Mouse (Mus musculus) heart, embryonic 10.5 days (tissue): ENCODE measurements around the gene Prpf40b. TPM values are rescaled to one million over a fixed set of nuclear protein-coding genes. Genes with fewer than 3 reads are reported as not detected.
"Not testable (repeated sequence)": the region's sequence is repeated elsewhere in the genome, so short reads cannot be mapped to it uniquely, and the experiment has no call there.

ENCODE experiments used
- DNase-seq: peaks from one replicate; pipeline ENCODE4 v3.0.0-alpha.2; 2017; ENCODE audit warnings: low spot score
- H3K27ac ChIP-seq: fragments of 300-500 bp; sonication (generic); 2 replicates; pipeline ENCODE4 v1.5.1; 2016; ENCODE audit warnings: mild to moderate bottlenecking
- H3K27me3 ChIP-seq: fragments of 300-500 bp; sonication (generic); 2 replicates; pipeline ENCODE4 v1.6.1; 2016; ENCODE audit warnings: mild to moderate bottlenecking; ENCODE audit not compliant: poor library complexity, insufficient read depth, severe bottlenecking
- H3K36me3 ChIP-seq: fragments of 300-500 bp; sonication (generic); 2 replicates; pipeline ENCODE4 v1.6.1; 2016; ENCODE audit warnings: mild to moderate bottlenecking, moderate library complexity
- H3K4me1 ChIP-seq: fragments of 300-500 bp; sonication (generic); 2 replicates; pipeline ENCODE4 v1.6.1; 2016; ENCODE audit warnings: mild to moderate bottlenecking
- H3K4me3 ChIP-seq: fragments of 300-500 bp; sonication (generic); 2 replicates; pipeline ENCODE4 v1.5.1; 2016; ENCODE audit warnings: mild to moderate bottlenecking, moderate library complexity
- H3K9me3 ChIP-seq: fragments of 300-500 bp; sonication (generic); 2 replicates; pipeline ENCODE4 v1.6.1; 2016; ENCODE audit warnings: mild to moderate bottlenecking, moderate library complexity
- WGBS: fragments of 180-500 bp; shearing (Covaris S2); methylation state at CpG from one replicate; pipeline ENCODE4 v1.1.7; 2016; 5-methylcytosine and 5-hydroxymethylcytosine counted together
- polyA plus RNA-seq: library from polyadenylated mRNA; unstranded; fragments of >200 nt; fragmentation: Nextera tagmentation; extraction: Ambion mirVana; gene quantifications from 2 replicates; pipeline ENCODE4 v1.2.1, GENCODE M21; 2016

Prpf40b gene
- 40.0 and 54.7 TPM in 2 replicates for polyA plus RNA-seq

GRCm38 (mm10) chr15:99294813-99295374 lies at the start of gene Prpf40b:
Prpf40b (plus strand) TSS chr15:99295087.
- H3K4me1 ChIP-seq = peaks cover 12% of the 10 kb centered on the region
- H3K27me3 ChIP-seq = no peaks in the 10 kb centered on the region
- DNase-seq = peak; percentile 94
- under 1% methylated on average over 64 of the region's 64 CpGs for WGBS
- H3K9me3 ChIP-seq = no peaks in the 10 kb centered on the region
- H3K36me3 ChIP-seq = no peaks in the 10 kb centered on the region; the same call in 1 of the 2 replicates
- peak within 1 kb of the TSS; percentile 93 for H3K27ac ChIP-seq
- H3K4me3 ChIP-seq = peak within 1 kb of the TSS; percentile 81

- H3K4me3 ChIP-seq, H3K27ac ChIP-seq, H3K9me3 ChIP-seq, DNase-seq, H3K27me3 ChIP-seq: not testable (repeated sequence)
- Histone ChIP-seq H3K4me1 (peaks cover 45% of the 10 kb centered on the region), H3K36me3 (peaks cover 81% of the 10 kb centered on the region)
- WGBS = 89% methylated on average over 6 of the region's 6 CpGs
These were observed 48.2 kb upstream of the Prpf40b start for GRCm38 (mm10) chr15:99246736-99247135.

GRCm38 (mm10) chr15:99248972-99249371 lies 45.9 kb upstream of the Prpf40b start:
- Histone ChIP-seq H3K4me3 (peak overlapping the region; percentile 37), H3K27ac (peak overlapping the region; percentile 87), H3K9me3 (no peaks in the 10 kb centered on the region), H3K27me3 (no peaks in the 10 kb centered on the region), H3K4me1 (peaks cover 44% of the 10 kb centered on the region), H3K36me3 (peaks cover 58% of the 10 kb centered on the region)
- DNase-seq = peak; percentile 91
- WGBS = 35% methylated on average over 9 of the region's 9 CpGs

GRCm38 (mm10) chr15:99249938-99250337 lies 44.9 kb upstream of the Prpf40b start:
- H3K36me3 ChIP-seq = peaks cover 49% of the 10 kb centered on the region
- no peak for DNase-seq
- no peaks in the 10 kb centered on the region for H3K9me3 ChIP-seq
- peak overlapping the region; percentile 37 for H3K4me3 ChIP-seq
- WGBS = 88% methylated on average over 11 of the region's 11 CpGs
- H3K27me3 ChIP-seq = no peaks in the 10 kb centered on the region
- peak overlapping the region; percentile 87 for H3K27ac ChIP-seq
- peaks cover 53% of the 10 kb centered on the region for H3K4me1 ChIP-seq

- H3K27me3 ChIP-seq, DNase-seq, H3K9me3 ChIP-seq: not testable (repeated sequence)
- peaks cover 38% of the 10 kb centered on the region for H3K36me3 ChIP-seq
- peak overlapping the region; percentile 82 for H3K4me3 ChIP-seq
- H3K27ac ChIP-seq = peak overlapping the region; percentile 77
- H3K4me1 ChIP-seq = peaks cover 54% of the 10 kb centered on the region
- WGBS = 1% methylated on average over 14 of the region's 15 CpGs
These were observed 43.8 kb upstream of the Prpf40b start for GRCm38 (mm10) chr15:99251111-99251510.

- H3K27ac ChIP-seq = peak within 1 kb of the TSS; percentile 97
- H3K9me3 ChIP-seq = no peaks in the 10 kb centered on the region
- H3K4me3 ChIP-seq = peak within 1 kb of the TSS; percentile 82
- H3K27me3 ChIP-seq = no peaks in the 10 kb centered on the region
- peaks cover 31% of the 10 kb centered on the region for H3K36me3 ChIP-seq
- peaks cover 54% of the 10 kb centered on the region for H3K4me1 ChIP-seq
- WGBS = under 1% methylated on average over 52 of the region's 52 CpGs
- DNase-seq = peak; percentile 99
These were observed 43.1 kb upstream of the Prpf40b start, which contains the start of gene Mcrs1 for GRCm38 (mm10) chr15:99251626-99252380. Mcrs1 (minus strand) TSS chr15:99251961.

GRCm38 (mm10) chr15:99252381-99253174 lies 42.3 kb upstream of the Prpf40b start:
- Histone ChIP-seq H3K27ac (peak overlapping the region; percentile 97), H3K36me3 (peaks cover 24% of the 10 kb centered on the region), H3K4me3 (peak overlapping the region; percentile 82), H3K9me3 (no peaks in the 10 kb centered on the region), H3K4me1 (peaks cover 49% of the 10 kb centered on the region), H3K27me3 (no peaks in the 10 kb centered on the region)
- 5% methylated on average over 22 of the region's 22 CpGs for WGBS
- no peak for DNase-seq

GRCm38 (mm10) chr15:99253175-99253479 lies 41.8 kb upstream of the Prpf40b start:
- Histone ChIP-seq H3K36me3 (peaks cover 18% of the 10 kb centered on the region), H3K27ac (peak overlapping the region; percentile 60; the same call in 1 of the 2 replicates), H3K4me1 (peaks cover 45% of the 10 kb centered on the region)
- H3K4me3 ChIP-seq, H3K27me3 ChIP-seq, H3K9me3 ChIP-seq, DNase-seq: not testable (repeated sequence)
- 50% methylated on average over 2 of the region's 2 CpGs for WGBS

- Histone ChIP-seq H3K27me3 (no peaks in the 10 kb centered on the region), H3K4me3 (no peak overlapping the region; the same call in 1 of the 2 replicates), H3K27ac (peak overlapping the region; percentile 60; the same call in 1 of the 2 replicates), H3K4me1 (peaks cover 39% of the 10 kb centered on the region), H3K9me3 (no peaks in the 10 kb centered on the region), H3K36me3 (peaks cover 14% of the 10 kb centered on the region; the same call in 1 of the 2 replicates)
- 86% methylated on average over 6 of the region's 6 CpGs for WGBS
- DNase-seq = no peak
These were observed 41.1 kb upstream of the Prpf40b start for GRCm38 (mm10) chr15:99253772-99254171.

- no peak for DNase-seq
- H3K27ac ChIP-seq = peak overlapping the region; percentile 69; the same call in 1 of the 2 replicates
- no peaks in the 10 kb centered on the region for H3K9me3 ChIP-seq
- H3K4me3 ChIP-seq = no peak overlapping the region
- peaks cover 8% of the 10 kb centered on the region; the same call in 1 of the 2 replicates for H3K36me3 ChIP-seq
- 68% methylated on average over 2 of the region's 2 CpGs for WGBS
- H3K27me3 ChIP-seq = no peaks in the 10 kb centered on the region
- peaks cover 36% of the 10 kb centered on the region for H3K4me1 ChIP-seq
These were observed 40.3 kb upstream of the Prpf40b start for GRCm38 (mm10) chr15:99254477-99255005.

- Histone ChIP-seq H3K27ac (no peak overlapping the region; the same call in 1 of the 2 replicates), H3K4me3 (no peak overlapping the region), H3K27me3 (no peaks in the 10 kb centered on the region), H3K36me3 (peaks cover under 1% of the 10 kb centered on the region; the same call in 1 of the 2 replicates), H3K4me1 (peaks cover 36% of the 10 kb centered on the region), H3K9me3 (no peaks in the 10 kb centered on the region)
- DNase-seq = no peak
- 82% methylated on average over 6 of the region's 6 CpGs for WGBS
These were observed 39.6 kb upstream of the Prpf40b start for GRCm38 (mm10) chr15:99255241-99255749.

GRCm38 (mm10) chr15:99259167-99259729 lies 35.6 kb upstream of the Prpf40b start:
- 71% methylated on average over 8 of the region's 8 CpGs for WGBS
- Histone ChIP-seq H3K36me3 (no peaks in the 10 kb centered on the region), H3K27me3 (no peaks in the 10 kb centered on the region), H3K4me1 (peaks cover 22% of the 10 kb centered on the region), H3K9me3 (no peaks in the 10 kb centered on the region), H3K27ac (peak overlapping the region; percentile 73), H3K4me3 (peak overlapping the region; percentile 52)
- DNase-seq = no peak
